Mouse (Mus musculus) CH12.LX (cell line): ENCODE measurements at regions not wholly inside any gene's neighbourhood (a gene's known extent, or its start where the extent isn't known, plus 50 kb on each side); places are given as distances from the start of the nearest gene placed in this dataset.

Experiments used
- DNase-seq: peaks from one replicate; pipeline ENCODE4 v3.0.0-alpha.2; 2013; ENCODE audit errors: extremely low read depth
- H3K27ac ChIP-seq: 2 replicates; pipeline ENCODE4 v1.5.1; 2012; ENCODE audit warnings: low read depth, mild to moderate bottlenecking, control low read depth, moderate library complexity; ENCODE audit not compliant: insufficient read depth
- H3K27me3 ChIP-seq: replicated peaks from 2 replicates; pipeline ENCODE3; 2012; ENCODE audit warnings: inconsistent platforms
- H3K36me3 ChIP-seq, 2 experiments: replicated peaks in 1 of 2; 2 replicates each; pipeline versions ENCODE3 to v1.6.1; 2012; ENCODE audit warnings: inconsistent platforms in 1 of 2, low read length in 1 of 2, mild to moderate bottlenecking in 1 of 2, mixed read lengths in 1 of 2, moderate library complexity in 1 of 2; ENCODE audit not compliant: control insufficient read depth in 1 of 2, insufficient read depth in 1 of 2
- H3K4me1 ChIP-seq, 2 experiments: 2 replicates each; pipeline ENCODE4 v1.6.1; 2012; ENCODE audit warnings: inconsistent platforms in 1 of 2, moderate library complexity in 1 of 2; ENCODE audit not compliant: insufficient read depth in 2 of 2, control insufficient read depth in 1 of 2
- H3K4me2 ChIP-seq: 2 replicates; pipeline ENCODE4 v1.6.1; 2012; ENCODE audit warnings: low read depth, mild to moderate bottlenecking, control low read depth; ENCODE audit not compliant: poor library complexity, insufficient read depth, severe bottlenecking
- H3K4me3 ChIP-seq, 3 experiments: fragments of 150-350 bp in 1 of 3; sonication (generic) in 1 of 3; replicated peaks in 1 of 3; 2 replicates each; pipeline versions ENCODE3 to v1.5.1; 2011 to 2012; ENCODE audit warnings: low read depth in 2 of 3, low read length in 2 of 3, mild to moderate bottlenecking in 2 of 3, moderate library complexity in 2 of 3, control low read depth in 1 of 3, improper control_type of control experiment in 1 of 3, inconsistent platforms in 1 of 3, mixed read lengths in 1 of 3; ENCODE audit not compliant: poor library complexity in 1 of 3
- H3K79me2 ChIP-seq: replicated peaks from 2 replicates; pipeline ENCODE4 v1.6.1; 2012; ENCODE audit warnings: mild to moderate bottlenecking, moderate library complexity; ENCODE audit not compliant: control insufficient read depth, poor library complexity, insufficient read depth, severe bottlenecking; ENCODE audit errors: extremely low read depth
- H3K9ac ChIP-seq: 2 replicates; pipeline ENCODE4 v1.6.1; 2012; ENCODE audit warnings: low read depth, mild to moderate bottlenecking, control low read depth, moderate library complexity; ENCODE audit not compliant: insufficient read depth
- H3K9me3 ChIP-seq: replicated peaks from 2 replicates; pipeline ENCODE3; 2012; ENCODE audit warnings: low read length, inconsistent platforms, mixed read lengths
- CHD1 ChIP-seq: IDR thresholded peaks from 2 replicates; pipeline ENCODE4 v1.6.1; 2012; ENCODE audit warnings: low read depth, low read length, improper control_type of control experiment, inconsistent platforms
- CHD2 ChIP-seq: IDR thresholded peaks from 2 replicates; pipeline ENCODE4 v1.6.1; 2011; ENCODE audit warnings: low read length, improper control_type of control experiment
- ELF1 ChIP-seq: IDR thresholded peaks from 2 replicates; pipeline ENCODE4 v1.6.1; 2014; ENCODE audit warnings: low read depth, mild to moderate bottlenecking, inconsistent platforms, low read length, improper control_type of control experiment
- HCFC1 ChIP-seq: IDR thresholded peaks from 2 replicates; pipeline ENCODE4 v1.6.1; 2012; ENCODE audit warnings: low read depth, mild to moderate bottlenecking, inconsistent platforms, low read length, improper control_type of control experiment
- IRF4 ChIP-seq: IDR thresholded peaks from 2 replicates; pipeline ENCODE4 v1.6.1; 2014; ENCODE audit warnings: low read depth, mild to moderate bottlenecking, inconsistent platforms, low read length, improper control_type of control experiment
- JUND ChIP-seq: conservative IDR thresholded peaks from 2 replicates; pipeline ENCODE4 v1.6.1; 2011; ENCODE audit warnings: low read depth, low read length, improper control_type of control experiment
- KAT2A ChIP-seq: IDR thresholded peaks from 2 replicates; pipeline ENCODE4 v1.6.1; 2012; ENCODE audit warnings: low read length, improper control_type of control experiment, inconsistent platforms; ENCODE audit not compliant: insufficient replicate concordance
- MAFK ChIP-seq: IDR thresholded peaks from 2 replicates; pipeline ENCODE4 v1.6.1; 2011; ENCODE audit warnings: low read length, improper control_type of control experiment; ENCODE audit not compliant: insufficient replicate concordance
- MAZ ChIP-seq: IDR thresholded peaks from 2 replicates; pipeline ENCODE4 v1.6.1; 2012; ENCODE audit warnings: low read depth, mild to moderate bottlenecking, inconsistent platforms, low read length, improper control_type of control experiment, moderate library complexity
- PAX5 ChIP-seq: IDR thresholded peaks from 2 replicates; pipeline ENCODE4 v1.6.1; 2012; ENCODE audit warnings: low read length, inconsistent platforms, mixed read lengths
- POLR2AphosphoS2 ChIP-seq: IDR thresholded peaks from 2 replicates; pipeline ENCODE4 v1.6.1; 2011; ENCODE audit warnings: low read depth, low read length, improper control_type of control experiment
- RAD21 ChIP-seq: IDR thresholded peaks from 2 replicates; pipeline ENCODE4 v1.6.1; 2011; ENCODE audit warnings: low read depth, mild to moderate bottlenecking, low read length, improper control_type of control experiment, moderate library complexity
- RCOR1 ChIP-seq: conservative IDR thresholded peaks from 2 replicates; pipeline ENCODE4 v1.6.1; 2012; ENCODE audit warnings: low read depth, mild to moderate bottlenecking, inconsistent platforms, low read length, improper control_type of control experiment
- SMC3 ChIP-seq: IDR thresholded peaks from 2 replicates; pipeline ENCODE4 v1.6.1; 2011; ENCODE audit warnings: low read depth, low read length, improper control_type of control experiment
- USF2 ChIP-seq: conservative IDR thresholded peaks from 2 replicates; pipeline ENCODE4 v1.6.1; 2011; ENCODE audit warnings: low read depth, low read length, improper control_type of control experiment
- ZC3H11A ChIP-seq: IDR thresholded peaks from 2 replicates; pipeline ENCODE4 v1.6.1; 2012; ENCODE audit warnings: low read depth, mild to moderate bottlenecking, inconsistent platforms, low read length, improper control_type of control experiment
- ZKSCAN1 ChIP-seq: IDR thresholded peaks from 2 replicates; pipeline ENCODE4 v1.6.1; 2012; ENCODE audit warnings: low read depth, inconsistent platforms, low read length, improper control_type of control experiment, borderline replicate concordance
- ZNF384 ChIP-seq: IDR thresholded peaks from 2 replicates; pipeline ENCODE4 v1.6.1; 2012; ENCODE audit warnings: low read depth, low read length, improper control_type of control experiment, inconsistent platforms
- dilution Hi-C: fragments of 300-500 bp; cut with MboI; formaldehyde crosslinking; loops from 2 replicates; pipeline ENCODE4 v1.14.3; 2020; ENCODE audit warnings: low sequenced_read_pairs; ENCODE audit not compliant: extremely low pct_unique_long_range_greater_than_20kb, extremely low pct_ligation_motif_present
- in situ Hi-C: fragments of 300-500 bp; cut with MboI; formaldehyde crosslinking; loops from 3 replicates; pipeline ENCODE4 v1.14.3; 2019; ENCODE audit warnings: low sequenced_read_pairs, low pct_ligation_motif_present, low pct_unique_long_range_greater_than_20kb, mixed read lengths

DNA sequence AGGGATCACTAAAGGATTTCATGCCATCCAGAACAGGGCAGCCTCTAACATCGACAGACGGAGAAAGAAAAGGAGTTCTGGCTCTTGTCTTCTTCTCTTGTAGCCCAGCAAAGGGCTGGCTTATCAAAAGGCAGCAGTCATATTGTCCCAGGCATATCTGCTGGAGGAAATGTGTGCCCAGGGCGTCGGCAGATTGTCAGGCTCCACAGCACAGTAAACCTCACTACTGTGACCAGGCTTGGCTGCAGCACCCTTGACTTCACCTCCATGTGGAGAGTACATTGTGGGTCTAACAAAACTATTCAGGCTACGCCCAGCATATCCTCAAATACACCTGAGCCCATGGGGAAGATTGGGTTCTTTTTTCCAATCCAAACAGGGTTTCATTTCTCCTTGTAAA, 317.7 kb upstream of the 1700056E22Rik start:
- Histone ChIP-seq H3K79me2 (no peaks in the 10 kb centered on the region), H3K9me3 (no peaks in the 10 kb centered on the region), H3K27ac (no peak overlapping the region), H3K4me1 (no peaks in the 10 kb centered on the region), H3K4me3 (no peak overlapping the region), H3K4me2 (no peak overlapping the region), H3K9ac (no peak overlapping the region), H3K36me3 (no peaks in the 10 kb centered on the region), H3K27me3 (no peaks in the 10 kb centered on the region)
- in situ Hi-C loops, result no loop called here
- TF ChIP-seq ZNF384 (no peak), ZKSCAN1 (no peak), CHD2 (no peak), SMC3 (no peak), POLR2AphosphoS2 (no peak), ZC3H11A (no peak), MAZ (no peak), USF2 (no peak), RAD21 (no peak), CHD1 (no peak), MAFK (no peak), JUND (no peak), IRF4 (no peak), HCFC1 (no peak), KAT2A (no peak)
- no peak for DNase-seq
- dilution Hi-C loops, result no loop called here

DNA sequence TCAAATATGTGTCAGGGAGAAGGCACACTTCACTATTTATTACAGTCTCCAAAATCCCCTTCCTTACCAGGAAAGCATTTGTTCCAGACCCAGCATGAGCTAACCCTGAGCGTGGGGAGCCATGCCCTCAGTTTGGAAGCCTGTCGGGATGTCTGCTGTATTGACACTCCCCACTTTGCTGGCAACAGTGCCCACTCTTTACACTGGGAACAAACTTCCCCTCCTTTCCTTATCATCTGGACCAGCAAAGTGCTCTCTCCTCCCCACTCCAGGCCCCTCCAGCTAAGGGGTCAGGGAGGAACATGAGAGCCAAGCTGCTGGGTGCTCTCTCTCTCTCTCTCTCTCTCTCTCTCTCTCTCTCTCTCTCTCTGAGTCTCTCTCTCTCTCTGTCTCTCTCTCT, 310.7 kb upstream of the 1700056E22Rik start:
- dilution Hi-C loops (no loop called here), in situ Hi-C loops (no loop called here)
- no peak overlapping the region for H3K9ac ChIP-seq
- H3K9me3 ChIP-seq, result no peaks in the 10 kb centered on the region
- no peaks in the 10 kb centered on the region for H3K36me3 ChIP-seq
- H3K4me2 ChIP-seq, result no peak overlapping the region
- peaks cover 0 to 3% of the 10 kb centered on the region in 2 experiments; a peak in 1 of 4 replicates for H3K4me1 ChIP-seq
- no peak overlapping the region for H3K27ac ChIP-seq
- no peak overlapping the region for H3K4me3 ChIP-seq
- DNase-seq, result no peak
- TF ChIP-seq ELF1 (no peak), PAX5 (no peak), RCOR1 (no peak)
- no peaks in the 10 kb centered on the region for H3K79me2 ChIP-seq
- no peaks in the 10 kb centered on the region for H3K27me3 ChIP-seq
